Mouse (Mus musculus) fibroblast of lung, adult 2 months (primary cell): Measurements from ENCODE around the gene Pmm1.
"Not testable (repeated sequence)": the region's sequence is repeated elsewhere in the genome, so short reads cannot be mapped to it uniquely, and the experiment has no call there.

Experiments used
- DNase-seq: peaks from one replicate; pipeline ENCODE4 v3.0.0-alpha.2; 2011; ENCODE audit warnings: low read depth

Gene Pmm1

GRCm38 (mm10) chr15:81960171-81961077 lies at the start of gene Pmm1:
TSS of gene Pmm1 (minus strand) at chr15:81960930.
- peak; percentile 83 for DNase-seq

DNA sequence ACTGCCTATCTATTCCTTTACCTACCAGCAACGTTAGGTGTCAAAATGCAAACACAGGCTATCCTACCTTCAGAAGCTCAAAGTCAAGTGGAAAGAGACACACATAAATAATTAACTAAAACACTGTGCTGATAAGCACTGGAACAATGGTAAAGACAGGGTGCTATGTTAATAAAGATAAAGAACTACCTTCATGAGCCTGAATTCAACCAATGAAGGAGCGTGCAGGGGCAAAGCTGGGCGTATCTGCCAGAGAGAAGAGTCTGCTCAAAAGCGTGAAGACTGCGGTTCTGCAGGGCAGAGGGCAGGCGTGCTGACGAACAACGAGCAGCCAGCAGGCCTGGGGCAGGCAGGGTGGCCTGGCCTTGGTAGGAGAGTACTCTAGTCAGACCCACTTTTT lies 43.5 kb upstream of the Pmm1 start:
- no peak for DNase-seq

DNA sequence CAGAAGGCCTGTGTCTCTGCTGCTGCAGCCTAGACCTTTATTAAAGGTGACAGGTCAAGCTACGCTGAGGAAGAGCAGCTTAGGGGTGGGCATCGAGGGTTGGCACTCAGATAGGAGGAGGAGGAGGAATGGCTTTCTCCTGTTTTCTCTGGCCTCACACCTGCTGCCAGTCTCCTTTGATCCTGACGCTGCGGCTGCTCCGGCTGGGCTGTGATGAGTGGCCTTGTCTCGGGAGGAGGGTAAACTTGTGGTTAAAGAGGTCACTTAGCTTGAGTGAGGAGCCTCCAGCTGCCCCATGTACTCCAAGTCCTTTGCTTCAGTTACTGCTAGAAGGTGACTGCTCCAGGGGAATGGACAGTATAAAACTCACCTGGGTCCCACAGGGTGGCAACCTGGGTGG lies 33.3 kb upstream of the Pmm1 start:
- DNase-seq = no peak

- no peak for DNase-seq
Measured at GRCm38 (mm10) chr15:81990549-81990948, 29.8 kb upstream of the Pmm1 start.

DNA sequence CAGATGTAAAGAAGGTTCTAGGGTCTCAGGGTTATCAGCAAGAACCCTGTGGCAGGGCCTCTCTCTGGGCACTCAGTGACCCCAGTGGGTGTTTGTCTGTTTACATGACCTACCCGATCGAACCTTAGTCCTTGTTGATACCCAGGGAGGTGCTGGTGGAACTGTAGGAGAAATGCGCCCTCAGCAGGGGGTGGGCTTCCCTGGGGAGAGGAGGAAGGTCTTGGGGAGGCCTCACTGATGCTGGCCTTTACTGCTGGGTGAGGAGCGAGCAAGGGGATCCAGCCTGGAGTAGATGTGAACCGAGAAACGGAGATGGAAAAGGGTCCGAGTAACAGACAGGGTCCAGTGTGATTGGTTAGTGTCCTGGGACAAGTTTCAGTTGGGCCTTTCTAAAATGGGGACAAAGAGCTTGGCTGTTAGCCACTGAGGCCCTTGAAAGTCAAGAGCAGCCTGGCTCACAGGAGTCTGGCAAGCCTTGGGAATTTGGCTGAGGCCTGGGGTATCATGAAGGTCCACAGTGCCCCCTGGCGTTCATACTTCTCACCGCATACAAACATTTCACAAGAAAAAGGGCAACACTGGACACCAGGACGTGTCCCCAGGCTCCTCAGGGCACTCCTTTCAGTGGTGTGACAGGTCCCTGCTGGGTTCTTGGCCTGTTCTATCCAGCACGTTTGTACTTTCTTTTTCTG lies 28.8 kb upstream of the Pmm1 start:
- peak; percentile 71 for DNase-seq

DNA sequence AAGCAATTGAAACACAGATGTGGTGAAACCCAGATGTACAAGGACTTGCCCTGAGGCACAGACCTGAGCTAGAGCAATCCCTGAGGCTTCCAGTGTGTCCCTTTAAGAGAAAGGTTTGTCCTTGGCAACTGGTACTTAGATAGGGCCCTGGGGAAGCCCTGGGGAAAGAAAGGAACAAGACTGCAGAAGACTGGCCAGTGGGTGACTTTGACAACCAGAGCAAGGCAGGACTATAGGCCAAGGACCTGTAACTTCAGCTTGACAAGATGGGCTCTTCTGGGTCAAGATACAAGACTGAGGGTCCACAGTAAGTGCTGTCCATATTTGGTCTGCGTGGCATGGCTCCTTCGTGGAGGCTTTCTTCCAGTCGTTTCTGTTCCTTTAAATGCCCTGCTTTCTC lies 26.9 kb upstream of the Pmm1 start, which contains the start of gene Xrcc6:
Gene Xrcc6, plus strand, starts transcription at position 190 of the 400 bp plus-strand sequence.
- no peak for DNase-seq

GRCm38 (mm10) chr15:81985267-81986161 lies 24.8 kb upstream of the Pmm1 start:
- peak; percentile 88 for DNase-seq

GRCm38 (mm10) chr15:81982173-81982572 lies 21.4 kb upstream of the Pmm1 start:
- no peak for DNase-seq

GRCm38 (mm10) chr15:81980321-81980720 lies 19.6 kb upstream of the Pmm1 start, which contains the start of gene 1700029P11Rik:
TSS of gene 1700029P11Rik (plus strand) at chr15:81980540.
- no peak for DNase-seq

- not testable (repeated sequence) for DNase-seq
Measured at GRCm38 (mm10) chr15:81975156-81975555, 14.4 kb upstream of the Pmm1 start.

DNA sequence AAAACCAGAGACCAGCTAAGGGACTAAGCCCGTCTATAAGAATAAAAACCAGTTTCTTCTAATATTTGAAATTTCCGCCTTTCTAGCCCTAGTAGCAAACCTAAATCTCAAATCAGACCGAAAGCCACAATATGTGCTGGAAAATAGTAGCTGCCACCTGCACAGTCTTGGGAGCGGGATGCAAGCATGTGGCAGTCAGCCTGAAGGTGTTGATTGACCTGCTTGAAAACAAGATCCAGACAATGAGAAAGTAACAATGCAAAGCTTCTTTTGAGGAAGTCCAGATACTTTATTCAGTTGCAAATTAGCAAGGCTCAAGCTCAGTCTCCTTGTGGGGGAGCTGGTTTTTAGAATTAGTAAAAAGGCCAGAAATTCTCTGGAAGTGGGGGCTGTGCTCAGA lies 9.8 kb upstream of the Pmm1 start:
- DNase-seq = not testable (repeated sequence)

DNA sequence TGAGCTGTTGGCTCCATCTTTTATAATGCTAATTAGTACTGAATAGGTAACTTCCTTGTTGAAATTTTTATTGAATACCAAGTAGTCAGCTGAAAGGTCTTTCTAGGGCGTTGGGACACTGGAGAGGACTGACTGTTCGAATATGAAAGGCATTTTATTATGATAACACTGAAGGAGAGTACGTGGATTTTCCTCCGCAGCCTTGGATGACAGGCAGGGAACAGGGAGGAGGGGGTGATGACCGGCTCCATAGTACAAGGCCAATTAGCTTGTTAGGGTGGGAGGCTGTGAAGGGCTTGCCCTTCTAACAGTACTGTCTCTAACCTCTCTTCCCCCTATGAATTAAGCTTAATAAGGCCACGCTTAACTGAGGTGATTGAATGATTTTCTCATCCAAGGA lies 8.9 kb upstream of the Pmm1 start:
- not testable (repeated sequence) for DNase-seq

- DNase-seq = no peak
Measured at GRCm38 (mm10) chr15:81969173-81969572, 8.4 kb upstream of the Pmm1 start.

- no peak for DNase-seq
Measured at GRCm38 (mm10) chr15:81968447-81968846, 7.7 kb upstream of the Pmm1 start.

- DNase-seq = no peak
Measured at GRCm38 (mm10) chr15:81967821-81968220, 7.1 kb upstream of the Pmm1 start.

- no peak for DNase-seq
Measured at GRCm38 (mm10) chr15:81966062-81966829, 5.5 kb upstream of the Pmm1 start.

DNA sequence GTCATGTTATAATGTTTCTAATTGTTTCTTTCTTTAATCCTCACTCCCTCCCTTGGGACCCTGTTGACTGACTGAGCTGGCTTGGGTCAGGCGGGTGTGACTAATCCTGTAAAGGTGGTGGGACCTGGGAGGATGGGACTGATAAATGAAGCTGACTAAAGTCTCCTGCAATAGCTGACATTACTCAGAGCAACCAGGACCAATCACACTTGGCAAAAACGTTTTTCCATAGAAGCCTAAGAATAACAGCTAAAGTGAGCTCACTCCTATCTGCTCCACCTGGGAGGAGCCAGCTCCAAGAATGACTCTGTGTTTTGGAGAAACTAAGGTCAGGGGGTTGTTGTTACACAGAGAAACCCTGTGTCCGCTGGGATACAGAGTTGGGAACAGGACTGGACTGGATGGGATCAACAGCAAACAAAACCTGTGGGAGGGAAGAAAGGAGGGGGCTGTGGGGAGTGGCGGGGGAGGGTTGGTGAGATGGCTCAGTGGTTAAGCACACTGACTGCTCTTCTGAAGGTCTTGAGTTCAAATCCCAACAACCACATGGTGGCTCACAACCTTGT lies 4.3 kb upstream of the Pmm1 start:
- no peak for DNase-seq

DNA sequence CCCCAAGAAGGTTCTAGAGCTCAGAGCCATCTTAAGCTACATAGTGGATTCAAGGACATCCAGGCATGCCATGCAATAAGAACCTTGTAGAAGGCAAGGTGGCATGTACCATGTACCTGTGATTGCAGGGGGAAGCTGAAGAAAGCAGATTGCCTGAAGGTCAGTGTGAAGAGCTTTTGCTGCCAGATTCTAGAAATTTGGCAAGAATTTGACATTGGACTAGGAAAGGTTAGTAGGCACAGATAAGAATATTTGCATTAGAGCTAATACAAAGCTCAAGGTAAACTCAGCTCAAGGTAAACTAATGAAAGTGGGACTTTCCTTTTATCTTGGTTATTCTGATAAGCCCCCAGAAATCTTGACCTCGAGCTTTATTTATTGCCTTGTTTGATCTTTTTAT lies 3.5 kb upstream of the Pmm1 start:
- no peak for DNase-seq

DNA sequence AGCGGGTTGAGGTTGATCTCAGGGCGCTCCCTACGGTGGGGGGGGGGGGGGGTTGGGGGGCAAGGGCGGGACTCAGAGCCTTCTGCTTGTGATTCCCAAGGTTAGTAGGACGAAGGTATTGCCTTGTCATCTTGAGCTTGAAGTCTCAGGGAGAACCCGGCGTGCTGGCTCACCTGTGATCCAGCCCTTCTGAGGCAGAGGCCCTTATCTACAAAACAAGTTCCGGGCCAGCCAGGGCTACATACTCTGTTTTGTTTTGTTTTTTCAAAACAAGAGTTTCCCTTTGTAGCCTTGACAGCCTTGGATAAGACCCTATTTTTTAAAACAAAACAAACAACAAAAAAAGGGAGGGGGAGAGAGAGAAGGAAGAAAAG lies 335 bp upstream of the Pmm1 start:
- no peak for DNase-seq

DNA sequence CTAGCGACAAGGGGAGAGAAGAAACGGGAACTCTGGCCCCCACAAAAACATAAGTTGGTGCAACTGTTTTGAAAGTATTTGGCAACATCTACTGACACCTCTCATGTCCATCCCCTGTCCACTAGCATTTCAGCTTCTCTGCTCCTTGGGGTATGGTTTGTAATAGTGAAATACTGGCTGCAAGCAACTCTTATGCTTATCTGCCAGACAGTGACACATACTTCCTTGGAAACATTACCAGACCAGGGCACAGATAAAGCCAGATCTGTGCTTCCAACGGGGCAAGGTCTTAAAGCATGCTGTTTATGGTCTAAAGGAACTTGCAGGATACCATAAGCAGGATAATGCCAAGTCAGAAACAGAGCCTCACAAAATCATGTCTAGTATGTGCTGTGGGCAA lies 1.8 kb downstream of the Pmm1 start:
- DNase-seq = no peak

- DNase-seq = no peak
Measured at GRCm38 (mm10) chr15:81957598-81957997, 3.1 kb downstream of the Pmm1 start.
